Mouse (Mus musculus) left cerebral cortex, postnatal 25 days (tissue): ENCODE data around the gene Cpa1. TPM values are rescaled to one million over a fixed set of nuclear protein-coding genes. Genes with fewer than 3 reads are reported as not detected.

Experiments
- DNase-seq, 2 experiments: peaks; one replicate each; pipeline ENCODE4 v3.0.0; 2022; ENCODE audit warnings: low spot score in 2 of 2, mixed read lengths in 1 of 2
- intact Hi-C: fragments of 180-260 bp; cut with DNase I; formaldehyde crosslinking; loops from one replicate; pipeline ENCODE4 v1.15.1; 2025
- total RNA-seq, 2 experiments: library from RNA; stranded (reverse); gene quantifications; 2 replicates each; pipeline ENCODE4 v1.2.3; 2021

The Cpa1 gene
- total RNA-seq, 2 experiments from 2014 or later, result not detected

- no peak for DNase-seq
- intact Hi-C loops, result no loop called here
Observed at GRCm38 (mm10) chr6:30619606-30620005, 19.4 kb upstream of the Cpa1 start.

GRCm38 (mm10) chr6:30620591-30620990, 18.4 kb upstream of the Cpa1 start:
- intact Hi-C loops, result no loop called here
- DNase-seq, result no peak

- intact Hi-C loops, result no loop called here
- DNase-seq, result no peak
Observed at GRCm38 (mm10) chr6:30620994-30621393, 18.0 kb upstream of the Cpa1 start.

GRCm38 (mm10) chr6:30621986-30622389, 17.0 kb upstream of the Cpa1 start:
- intact Hi-C loops, result no loop called here
- DNase-seq, result no peak

- DNase-seq, result no peak
- intact Hi-C loops, result no loop called here
Observed at GRCm38 (mm10) chr6:30624763-30625162, 14.3 kb upstream of the Cpa1 start.

- intact Hi-C loops, result no loop called here
- DNase-seq, result peak in 1 of 2 experiments; percentile 34
Observed at GRCm38 (mm10) chr6:30628152-30628551, 10.9 kb upstream of the Cpa1 start.

- no peak for DNase-seq
- intact Hi-C loops, result no loop called here
Observed at GRCm38 (mm10) chr6:30629989-30630388, 9.0 kb upstream of the Cpa1 start.

- intact Hi-C loops, result no loop called here
- no peak for DNase-seq
Observed at GRCm38 (mm10) chr6:30635361-30635862, 3.6 kb upstream of the Cpa1 start.

- no peak for DNase-seq
- intact Hi-C loops, result no loop called here
Observed at GRCm38 (mm10) chr6:30636186-30636842, 2.7 kb upstream of the Cpa1 start.

GRCm38 (mm10) chr6:30643694-30644460, 4.9 kb downstream of the Cpa1 start:
- intact Hi-C loops, result no loop called here
- DNase-seq, result no peak

GRCm38 (mm10) chr6:30644462-30644861, 5.4 kb downstream of the Cpa1 start:
- DNase-seq, result no peak
- intact Hi-C loops, result no loop called here

- DNase-seq, result no peak
- intact Hi-C loops, result no loop called here
Observed at GRCm38 (mm10) chr6:30645379-30645778, 6.4 kb downstream of the Cpa1 start.

- peak; percentile 25 to 79 for DNase-seq
- intact Hi-C loops, result no loop called here
Observed at GRCm38 (mm10) chr6:30649651-30650296, 10.8 kb downstream of the Cpa1 start.

GRCm38 (mm10) chr6:30652425-30653188, 13.6 kb downstream of the Cpa1 start:
- no peak for DNase-seq

GRCm38 (mm10) chr6:30653518-30653917, 14.5 kb downstream of the Cpa1 start:
- intact Hi-C loops, result no loop called here
- DNase-seq, result no peak

More at GRCm38 (mm10) chr6:30652425-30653188, 13.6 kb downstream of the Cpa1 start:
- intact Hi-C loops, result no loop called here

GRCm38 (mm10) chr6:30654402-30654859, 15.4 kb downstream of the Cpa1 start:
- intact Hi-C loops, result no loop called here
- no peak for DNase-seq

GRCm38 (mm10) chr6:30654932-30655331, 15.9 kb downstream of the Cpa1 start:
- intact Hi-C loops, result no loop called here

GRCm38 (mm10) chr6:30657279-30657678, 18.3 kb downstream of the Cpa1 start:
- intact Hi-C loops, result no loop called here
- DNase-seq, result no peak

More at GRCm38 (mm10) chr6:30654932-30655331, 15.9 kb downstream of the Cpa1 start:
- DNase-seq, result no peak

GRCm38 (mm10) chr6:30658619-30659018, 19.6 kb downstream of the Cpa1 start:
- no peak for DNase-seq
- intact Hi-C loops, result no loop called here

GRCm38 (mm10) chr6:30664776-30665175, 25.8 kb downstream of the Cpa1 start:
- intact Hi-C loops, result no loop called here
- no peak for DNase-seq
